Mouse (Mus musculus): Measurements from ENCODE around the gene Sned1. TPM values are rescaled to one million over a fixed set of nuclear protein-coding genes. Genes with fewer than 3 reads are reported as not detected.
"Not testable (repeated sequence)": the region's sequence is repeated elsewhere in the genome, so short reads cannot be mapped to it uniquely, and the experiment has no call there.

The Sned1 gene
- polyA plus RNA-seq (2015; fragmentation: Nextera tagmentation; extraction: Ambion mirVana): 8.7 and 12.3 TPM in 2 replicates

- Histone ChIP-seq H3K9me3 (no peaks in the 10 kb centered on the region), H3K4me3 (replicated peaks) (peak within 1 kb of the TSS; percentile 63), H3K4me2 (peak within 1 kb of the TSS; percentile 100), H3K4me1 (peaks cover 18% of the 10 kb centered on the region), H3K27ac (0 out of 2 replicates have a peak within 1 kb of the TSS, but pooled peaks have one; percentile 32), H3K27me3 (replicated peaks) (0 out of 2 replicates have a peak, but pooled peaks cover 4% of the 10 kb centered on the region), H3K36me3 (no peaks in the 10 kb centered on the region), H3K9ac (peak within 1 kb of the TSS; percentile 44)
- peak; percentile 80 for ATAC-seq (ENCODE audit: insufficient read depth, low FRiP score, low read depth)
- under 1% methylated on average over 98 of the region's 100 CpGs for WGBS
Measured at GRCm38 (mm10) chr1:93235576-93236544, at the start of gene Sned1. Sned1 (plus strand) TSS chr1:93235841.

- ATAC-seq (ENCODE audit: insufficient read depth, low FRiP score, low read depth): no peak
- Histone ChIP-seq H3K27ac (no peak overlapping the region), H3K9me3 (no peaks in the 10 kb centered on the region), H3K4me2 (no peak overlapping the region), H3K9ac (no peak overlapping the region), H3K36me3 (no peaks in the 10 kb centered on the region), H3K4me1 (no peaks in the 10 kb centered on the region), H3K4me3 (replicated peaks) (no peak overlapping the region), H3K27me3 (replicated peaks) (0 out of 2 replicates have a peak, but pooled peaks cover 3% of the 10 kb centered on the region)
- 13% methylated on average over 11 of the region's 17 CpGs for WGBS
Measured at GRCm38 (mm10) chr1:93190726-93191305, 44.8 kb upstream of the Sned1 start.

GRCm38 (mm10) chr1:93194961-93195360 is 40.7 kb upstream of the Sned1 start:
- 84% methylated on average over 3 of the region's 3 CpGs for WGBS
- H3K4me1 ChIP-seq: no peaks in the 10 kb centered on the region
- no peak overlapping the region for H3K9ac ChIP-seq
- H3K36me3 ChIP-seq: no peaks in the 10 kb centered on the region
- ATAC-seq (ENCODE audit: insufficient read depth, low FRiP score, low read depth): no peak
- H3K27ac ChIP-seq: no peak overlapping the region
- H3K4me2 ChIP-seq: no peak overlapping the region
- no peaks in the 10 kb centered on the region for H3K9me3 ChIP-seq
- H3K27me3 ChIP-seq (replicated peaks): no peaks in the 10 kb centered on the region
- no peak overlapping the region for H3K4me3 ChIP-seq (replicated peaks)

GRCm38 (mm10) chr1:93197454-93197853 is 38.2 kb upstream of the Sned1 start:
- H3K4me1 ChIP-seq; H3K9ac ChIP-seq; H3K27ac ChIP-seq; ATAC-seq (ENCODE audit: insufficient read depth, low FRiP score, low read depth); H3K27me3 ChIP-seq (replicated peaks); H3K4me3 ChIP-seq (replicated peaks); H3K36me3 ChIP-seq; H3K9me3 ChIP-seq; H3K4me2 ChIP-seq: not testable (repeated sequence)
- WGBS: 67% methylated on average over 2 of the region's 2 CpGs

GRCm38 (mm10) chr1:93197916-93198315 is 37.7 kb upstream of the Sned1 start:
- no peak overlapping the region for H3K27ac ChIP-seq
- ATAC-seq (ENCODE audit: insufficient read depth, low FRiP score, low read depth): no peak

GRCm38 (mm10) chr1:93206277-93206970 is 29.2 kb upstream of the Sned1 start:
- Histone ChIP-seq H3K4me3 (replicated peaks) (no peak overlapping the region), H3K9ac (no peak overlapping the region), H3K4me2 (no peak overlapping the region), H3K27ac (no peak overlapping the region), H3K9me3 (no peaks in the 10 kb centered on the region), H3K36me3 (no peaks in the 10 kb centered on the region), H3K27me3 (replicated peaks) (no peaks in the 10 kb centered on the region), H3K4me1 (peaks cover 27% of the 10 kb centered on the region)
- ATAC-seq (ENCODE audit: insufficient read depth, low FRiP score, low read depth): no peak
- 55% methylated on average over 12 of the region's 12 CpGs for WGBS

More at GRCm38 (mm10) chr1:93197916-93198315, 37.7 kb upstream of the Sned1 start:
- H3K4me2 ChIP-seq: no peak overlapping the region
- WGBS: 83% methylated on average over 3 of the region's 3 CpGs
- no peaks in the 10 kb centered on the region for H3K27me3 ChIP-seq (replicated peaks)
- H3K9ac ChIP-seq: no peak overlapping the region
- H3K9me3 ChIP-seq: no peaks in the 10 kb centered on the region
- no peak overlapping the region for H3K4me3 ChIP-seq (replicated peaks)
- no peaks in the 10 kb centered on the region for H3K36me3 ChIP-seq
- no peaks in the 10 kb centered on the region for H3K4me1 ChIP-seq

- WGBS: 87% methylated on average over 4 of the region's 4 CpGs
- H3K4me3 ChIP-seq (replicated peaks): no peak overlapping the region
- H3K4me2 ChIP-seq: no peak overlapping the region
- no peak for ATAC-seq (ENCODE audit: insufficient read depth, low FRiP score, low read depth)
- no peaks in the 10 kb centered on the region for H3K9me3 ChIP-seq
- peaks cover 36% of the 10 kb centered on the region for H3K4me1 ChIP-seq
- H3K27me3 ChIP-seq (replicated peaks): no peaks in the 10 kb centered on the region
- no peak overlapping the region for H3K9ac ChIP-seq
- no peaks in the 10 kb centered on the region for H3K36me3 ChIP-seq
- H3K27ac ChIP-seq: no peak overlapping the region
Measured at GRCm38 (mm10) chr1:93207536-93208064, 28.0 kb upstream of the Sned1 start.

- ATAC-seq (ENCODE audit: insufficient read depth, low FRiP score, low read depth): peak; percentile 80
- H3K4me1 ChIP-seq: peaks cover 36% of the 10 kb centered on the region
- H3K4me2 ChIP-seq: no peak overlapping the region
Measured at GRCm38 (mm10) chr1:93210213-93210641, 25.4 kb upstream of the Sned1 start.

GRCm38 (mm10) chr1:93211019-93211418 is 24.6 kb upstream of the Sned1 start:
- H3K36me3 ChIP-seq: no peaks in the 10 kb centered on the region
- no peak for ATAC-seq (ENCODE audit: insufficient read depth, low FRiP score, low read depth)
- no peaks in the 10 kb centered on the region for H3K27me3 ChIP-seq (replicated peaks)
- H3K4me2 ChIP-seq: 0 out of 2 replicates have a peak overlapping the region, but pooled peaks have one; percentile 14
- H3K9me3 ChIP-seq: no peaks in the 10 kb centered on the region
- H3K27ac ChIP-seq: peak overlapping the region; percentile 86
- WGBS: 69% methylated on average over 11 of the region's 11 CpGs
- no peak overlapping the region for H3K4me3 ChIP-seq (replicated peaks)
- no peak overlapping the region for H3K9ac ChIP-seq
- peaks cover 36% of the 10 kb centered on the region for H3K4me1 ChIP-seq

More at GRCm38 (mm10) chr1:93210213-93210641, 25.4 kb upstream of the Sned1 start:
- Histone ChIP-seq H3K4me3 (replicated peaks) (no peak overlapping the region), H3K9me3 (no peaks in the 10 kb centered on the region), H3K27me3 (replicated peaks) (no peaks in the 10 kb centered on the region), H3K36me3 (no peaks in the 10 kb centered on the region), H3K9ac (no peak overlapping the region), H3K27ac (peak overlapping the region; percentile 86)
- 12% methylated on average over 9 of the region's 9 CpGs for WGBS

- Histone ChIP-seq H3K9ac (no peak overlapping the region), H3K36me3 (no peaks in the 10 kb centered on the region), H3K4me2 (0 out of 2 replicates have a peak overlapping the region, but pooled peaks have one; percentile 0), H3K4me1 (peaks cover 36% of the 10 kb centered on the region), H3K27me3 (replicated peaks) (no peaks in the 10 kb centered on the region), H3K27ac (peak overlapping the region; percentile 86), H3K4me3 (replicated peaks) (no peak overlapping the region), H3K9me3 (no peaks in the 10 kb centered on the region)
- WGBS: 37% methylated on average over 10 of the region's 10 CpGs
- peak; percentile 25; the same call in 1 of the 2 replicates for ATAC-seq (ENCODE audit: insufficient read depth, low FRiP score, low read depth)
Measured at GRCm38 (mm10) chr1:93211549-93212220, 24.0 kb upstream of the Sned1 start.

GRCm38 (mm10) chr1:93212441-93212840 is 23.2 kb upstream of the Sned1 start:
- Histone ChIP-seq H3K4me3 (replicated peaks) (no peak overlapping the region), H3K27me3 (replicated peaks) (no peaks in the 10 kb centered on the region), H3K36me3 (no peaks in the 10 kb centered on the region), H3K9ac (no peak overlapping the region), H3K4me2 (no peak overlapping the region), H3K4me1 (peaks cover 36% of the 10 kb centered on the region), H3K9me3 (no peaks in the 10 kb centered on the region), H3K27ac (peak overlapping the region; percentile 86; the same call in 1 of the 2 replicates)
- 79% methylated on average over 7 of the region's 7 CpGs for WGBS
- ATAC-seq (ENCODE audit: insufficient read depth, low FRiP score, low read depth): no peak

Measured in stomach, embryonic 15.5 days (tissue).